23 mouse cellular contexts compared by ENCODE assay signal in genomic region chr10:97338033-97338692, GRCm38 (mm10).
DNase-seq lines count a peak whose midpoint lies in the region; ATAC-seq and TF ChIP-seq lines count a peak whose summit lies in the region.
"Had no signal": no experiment of that assay in that cellular context is flagged by ENCODE, and none has a peak within 500 bp of the region (broad histone marks: within the 10 kb centered on the region; RNA-seq: fewer than 3 reads in every experiment).

No protein-coding gene starts in this region.

- H3K27ac ChIP-seq in kidney, embryonic 15.5 days = 0 out of 2 replicates have a peak overlapping the region, but pooled peaks have one; percentile 32
- peak overlapping the region; percentile 34 for H3K27ac ChIP-seq in embryonic fibroblast, embryonic 13.5 days (ENCODE audit: insufficient read depth, low read length)
- H3K27ac ChIP-seq: hindbrain, postnatal 0 days; left cerebral cortex, adult 2 months; midbrain, embryonic 15.5 days had no signal

- no peak overlapping the region for H3K4me3 ChIP-seq in kidney, embryonic 15.5 days (replicated peaks)
- H3K4me3 ChIP-seq in embryonic fibroblast, embryonic 13.5 days (ENCODE audit: insufficient read depth, low read length) = no peak overlapping the region
- H3K4me3 ChIP-seq: erythroblast, embryonic 14.5 days; left cerebral cortex, adult 2 months; midbrain, embryonic 15.5 days had no signal

- peak; percentile 87 for ATAC-seq in kidney, embryonic 15.5 days (replicated peaks; ENCODE audit: low FRiP score)
- ATAC-seq: forebrain, postnatal 0 days; hindbrain, postnatal 0 days; midbrain, embryonic 15.5 days had no signal

- peaks cover 7% of the 10 kb centered on the region for H3K4me1 ChIP-seq in kidney, embryonic 15.5 days
- H3K4me1 ChIP-seq in embryonic fibroblast, embryonic 13.5 days (ENCODE audit: control insufficient read depth, insufficient read depth, low read length) = peaks cover 4% of the 10 kb centered on the region; the same call in 1 of the 2 replicates
- H3K4me1 ChIP-seq: midbrain, embryonic 15.5 days had no signal

- no peaks in the 10 kb centered on the region for H3K27me3 ChIP-seq in kidney, embryonic 15.5 days
- H3K27me3 ChIP-seq: midbrain, embryonic 15.5 days had no signal

- no peak overlapping the region for H3K4me2 ChIP-seq in kidney, embryonic 15.5 days
- H3K4me2 ChIP-seq: midbrain, embryonic 15.5 days had no signal

- WGBS in kidney, embryonic 15.5 days = 38% methylated on average over 6 of the region's 6 CpGs

- DNase-seq in adrenal gland, adult 2 months = peak; percentile 18
- DNase-seq in adrenal gland, postnatal 25 days = no peak
- DNase-seq in kidney, postnatal 14 days = no peak
- peak; percentile 21 for DNase-seq in 3134 (ENCODE audit: extremely low read depth, insufficient read length, low spot score)
- no peak for DNase-seq in left cerebral cortex, postnatal 14 days (ENCODE audit: low spot score in 2 of 2)
- DNase-seq in gastrocnemius, adult 8-10 months (ENCODE audit: low spot score in 2 of 2) = no peak
- DNase-seq: adrenal gland, postnatal 10 days; cerebellum, adult 8-10 months; embryo, embryonic 11 days; forebrain, postnatal 0 days; gastrocnemius, postnatal 10 days; heart, postnatal 10 days; liver; lung, adult 18-20 months; lung, postnatal 4 days; right cerebral cortex, postnatal 14 days; thymus, postnatal 4 days had no signal

- no peaks in the 10 kb centered on the region for H3K9me3 ChIP-seq in kidney, embryonic 15.5 days (replicated peaks)
- H3K9me3 ChIP-seq: midbrain, embryonic 15.5 days had no signal

- no peak for TF ChIP-seq CTCF in embryonic fibroblast, embryonic 13.5 days (IDR thresholded peaks at IDR 0.05; ENCODE audit: borderline replicate concordance, insufficient read depth, low read length)

- no peak overlapping the region for H3K9ac ChIP-seq in kidney, embryonic 15.5 days
- H3K9ac ChIP-seq: forebrain, postnatal 0 days; midbrain, embryonic 15.5 days had no signal

- intact Hi-C loops in left cerebral cortex, postnatal 14 days (cut with DNase I) = loop anchor here (5.0 kb wide), 1 partner anchor 1126 kb away; no protein-coding TSS in a partner anchor

- no peaks in the 10 kb centered on the region for H3K36me3 ChIP-seq in kidney, embryonic 15.5 days
- H3K36me3 ChIP-seq: midbrain, embryonic 15.5 days had no signal

- TF ChIP-seq POLR2A in embryonic fibroblast, embryonic 13.5 days (IDR thresholded peaks at IDR 0.05; ENCODE audit: low read depth, low read length) = no peak

Comparison
In these comparisons a context has a peak if more than half of its experiments do, and no peak if none do; other contexts are left out.
1. DNase-seq: peak in adrenal gland, adult 2 months (single experiment) and 3134 (single experiment); none in adrenal gland, postnatal 25 days (single experiment), kidney, postnatal 14 days (single experiment), left cerebral cortex, postnatal 14 days (0 of 2) and gastrocnemius, adult 8-10 months (0 of 2).